Mouse (Mus musculus) forebrain, embryonic 15.5 days (tissue): ENCODE measurements around the gene Pxn. TPM values are rescaled to one million over a fixed set of nuclear protein-coding genes. Genes with fewer than 3 reads are reported as not detected.

Experiments used
- ATAC-seq: fragments of 200-750 bp; cut with Nextera tagmentation; replicated peaks from 2 replicates; pipeline ENCODE4 v1.8.0; 2017; ENCODE audit warnings: mild to moderate bottlenecking, moderate TSS enrichment, moderate library complexity
- H3K27ac ChIP-seq: fragments of 300-500 bp; sonication (generic); replicated peaks from 2 replicates; pipeline ENCODE4 v1.5.1; 2015; ENCODE audit warnings: mild to moderate bottlenecking, inconsistent platforms
- H3K27me3 ChIP-seq: fragments of 300-500 bp; sonication (generic); 2 replicates; pipeline ENCODE4 v1.6.1; 2015; ENCODE audit warnings: inconsistent platforms
- H3K36me3 ChIP-seq: fragments of 300-500 bp; sonication (generic); 2 replicates; pipeline ENCODE4 v1.6.1; 2015; ENCODE audit warnings: mild to moderate bottlenecking, inconsistent platforms
- H3K4me1 ChIP-seq: fragments of 300-500 bp; sonication (generic); 2 replicates; pipeline ENCODE4 v1.6.1; 2015; ENCODE audit warnings: inconsistent platforms
- H3K4me2 ChIP-seq: fragments of 300-500 bp; sonication (generic); replicated peaks from 2 replicates; pipeline ENCODE4 v1.6.1; 2015; ENCODE audit warnings: mild to moderate bottlenecking, inconsistent platforms
- H3K4me3 ChIP-seq: fragments of 300-500 bp; sonication (generic); 2 replicates; pipeline ENCODE4 v1.5.1; 2015; ENCODE audit warnings: mild to moderate bottlenecking, inconsistent platforms
- H3K9ac ChIP-seq: fragments of 300-500 bp; sonication (generic); replicated peaks from 2 replicates; pipeline ENCODE4 v1.6.1; 2015; ENCODE audit warnings: mild to moderate bottlenecking, inconsistent platforms
- H3K9me3 ChIP-seq: fragments of 300-500 bp; sonication (generic); 2 replicates; pipeline ENCODE4 v1.6.1; 2016; ENCODE audit warnings: inconsistent platforms
- WGBS: fragments of 180-500 bp; shearing (Covaris S2); methylation state at CpG from one replicate; pipeline ENCODE4 v1.1.7; 2015; ENCODE audit warnings: mixed read lengths; 5-methylcytosine and 5-hydroxymethylcytosine counted together
- polyA plus RNA-seq: library from polyadenylated mRNA; unstranded; fragments of >200 nt; fragmentation: Nextera tagmentation; extraction: Ambion mirVana; gene quantifications from 2 replicates; pipeline ENCODE4 v1.2.1, GENCODE M21; 2015

Gene Pxn
- polyA plus RNA-seq: 19.1 and 19.7 TPM in 2 replicates

- Histone ChIP-seq H3K27me3 (no peaks in the 10 kb centered on the region), H3K4me1 (peaks cover 35% of the 10 kb centered on the region), H3K9me3 (no peaks in the 10 kb centered on the region), H3K27ac (peak within 1 kb of the TSS; percentile 42; the same call in 1 of the 2 replicates), H3K4me2 (peak within 1 kb of the TSS; percentile 83), H3K4me3 (peak within 1 kb of the TSS; percentile 95), H3K9ac (peak within 1 kb of the TSS; percentile 89), H3K36me3 (no peaks in the 10 kb centered on the region)
- under 1% methylated on average over 62 of the region's 74 CpGs for WGBS
- peak; percentile 82 for ATAC-seq
Observed at GRCm38 (mm10) chr5:115506454-115507201, at the start of gene Pxn. TSS of gene Pxn (plus strand) at chr5:115506676.

- H3K27me3 ChIP-seq: no peaks in the 10 kb centered on the region
- no peak overlapping the region for H3K4me2 ChIP-seq
- no peak overlapping the region for H3K9ac ChIP-seq
- H3K27ac ChIP-seq: no peak overlapping the region
- WGBS: 74% methylated on average over 13 of the region's 13 CpGs
- no peaks in the 10 kb centered on the region for H3K4me1 ChIP-seq
- H3K4me3 ChIP-seq: no peak overlapping the region
- peaks cover 8% of the 10 kb centered on the region for H3K36me3 ChIP-seq
- ATAC-seq: no peak
- no peaks in the 10 kb centered on the region for H3K9me3 ChIP-seq
Observed at GRCm38 (mm10) chr5:115458918-115459317, 47.6 kb upstream of the Pxn start.

DNA sequence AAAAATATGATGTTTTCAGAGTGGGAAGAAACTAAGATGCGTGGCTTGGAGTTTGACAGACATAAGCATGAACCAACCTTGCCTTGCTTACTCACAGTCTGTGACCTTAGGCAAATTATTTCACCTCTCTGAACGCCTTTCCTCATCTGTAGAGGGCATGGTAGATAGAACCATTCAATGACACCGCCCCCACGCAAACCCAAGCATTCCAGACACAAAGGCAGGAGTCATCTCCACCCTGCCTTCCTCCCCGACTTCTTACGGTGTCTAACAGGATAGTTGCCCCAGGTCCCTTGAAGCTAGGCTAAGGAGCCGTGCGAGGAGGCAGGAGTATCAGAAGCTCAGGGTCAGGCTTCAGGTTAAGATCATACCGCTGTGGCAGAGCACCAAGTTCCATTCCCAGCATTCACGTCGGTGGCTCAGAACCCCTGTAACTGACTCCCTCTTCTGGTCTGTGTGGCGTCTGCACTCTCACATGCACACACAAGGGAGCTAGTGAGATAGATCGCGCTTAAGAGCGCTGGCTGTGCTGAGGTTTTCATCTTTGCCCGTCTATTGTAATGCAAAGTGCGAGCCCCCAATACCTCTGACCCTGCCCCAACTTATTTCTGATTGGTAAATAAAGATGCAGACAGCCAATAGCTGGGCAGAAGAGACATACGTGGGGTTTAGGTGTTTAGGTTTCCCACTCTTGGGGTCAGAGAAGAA is 41.9 kb upstream of the Pxn start:
- Histone ChIP-seq H3K27ac (no peak overlapping the region), H3K4me2 (no peak overlapping the region), H3K27me3 (no peaks in the 10 kb centered on the region), H3K4me1 (no peaks in the 10 kb centered on the region), H3K36me3 (no peaks in the 10 kb centered on the region), H3K4me3 (no peak overlapping the region), H3K9ac (no peak overlapping the region), H3K9me3 (no peaks in the 10 kb centered on the region)
- 80% methylated on average over 18 of the region's 18 CpGs for WGBS
- ATAC-seq: no peak

- Histone ChIP-seq H3K27me3 (no peaks in the 10 kb centered on the region), H3K36me3 (no peaks in the 10 kb centered on the region), H3K4me2 (no peak within 1 kb of the TSS), H3K27ac (no peak within 1 kb of the TSS), H3K4me3 (no peak within 1 kb of the TSS), H3K4me1 (no peaks in the 10 kb centered on the region), H3K9ac (no peak within 1 kb of the TSS), H3K9me3 (no peaks in the 10 kb centered on the region)
- WGBS: 51% methylated on average over 9 of the region's 9 CpGs
- no peak for ATAC-seq
Observed at GRCm38 (mm10) chr5:115465642-115466420, 40.6 kb upstream of the Pxn start, which contains the start of gene Pla2g1b. TSS of gene Pla2g1b (plus strand) at chr5:115466262.

DNA sequence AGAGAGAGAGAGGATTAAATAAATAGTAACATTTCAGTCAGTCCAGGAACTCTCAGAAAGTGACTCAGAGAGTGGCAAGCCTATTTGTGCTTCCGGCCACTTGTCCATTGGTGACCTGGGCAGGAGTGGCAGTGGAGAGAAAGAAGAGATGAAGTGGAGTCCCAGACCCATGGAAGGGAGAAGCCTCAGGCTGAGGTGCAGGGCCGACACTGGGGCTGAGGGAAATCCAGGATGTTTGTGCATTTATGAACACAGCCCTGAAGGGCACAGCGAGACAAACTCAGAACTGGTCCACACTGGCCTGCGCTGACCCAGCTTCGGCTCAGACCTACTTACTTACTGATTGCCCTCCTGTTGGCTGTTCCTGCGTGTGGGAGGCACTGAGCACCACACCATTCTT is 36.7 kb upstream of the Pxn start:
- Histone ChIP-seq H3K4me2 (no peak overlapping the region), H3K27ac (no peak overlapping the region), H3K9ac (no peak overlapping the region), H3K4me3 (no peak overlapping the region), H3K9me3 (no peaks in the 10 kb centered on the region), H3K27me3 (no peaks in the 10 kb centered on the region), H3K4me1 (peaks cover 2% of the 10 kb centered on the region; the same call in 1 of the 2 replicates), H3K36me3 (no peaks in the 10 kb centered on the region)
- no peak for ATAC-seq
- WGBS: 71% methylated on average over 6 of the region's 6 CpGs

DNA sequence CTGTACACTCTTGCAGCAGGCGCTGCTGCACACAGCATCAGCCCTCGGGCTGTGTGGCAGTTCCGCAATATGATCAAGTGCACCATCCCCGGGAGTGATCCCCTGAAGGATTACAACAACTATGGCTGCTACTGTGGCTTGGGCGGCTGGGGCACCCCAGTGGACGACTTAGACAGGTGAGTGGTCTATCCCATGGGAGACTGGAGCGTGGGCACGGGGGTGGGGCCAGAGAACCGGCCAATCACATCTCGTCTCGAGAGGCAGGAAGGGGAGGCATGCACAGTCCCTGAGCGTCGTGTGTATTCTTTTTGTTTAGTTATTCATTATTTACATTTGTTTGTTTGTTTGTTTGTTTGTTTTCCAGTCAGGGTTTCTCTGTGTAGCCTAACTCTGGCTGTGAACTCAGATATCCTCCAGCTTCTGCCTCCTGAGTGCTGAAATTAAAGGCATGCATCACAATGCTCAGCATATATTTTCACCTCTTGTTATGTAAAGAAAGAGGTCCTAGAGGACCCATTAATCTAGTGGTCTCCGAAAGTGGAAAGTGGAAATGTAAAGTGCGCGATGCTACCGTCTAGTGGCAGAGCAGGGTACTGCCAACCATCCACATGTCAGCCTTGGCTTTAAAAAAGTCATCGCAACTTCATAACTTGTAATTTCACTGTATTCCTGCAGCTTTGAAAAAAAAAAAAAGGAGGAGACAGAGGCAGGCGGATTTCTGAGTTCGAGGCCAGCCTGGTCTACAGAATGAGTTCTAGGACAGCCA is 35.5 kb upstream of the Pxn start:
- ATAC-seq: no peak
- Histone ChIP-seq H3K36me3 (no peaks in the 10 kb centered on the region), H3K27me3 (no peaks in the 10 kb centered on the region), H3K9ac (no peak overlapping the region), H3K4me3 (no peak overlapping the region), H3K4me2 (no peak overlapping the region), H3K9me3 (no peaks in the 10 kb centered on the region), H3K27ac (no peak overlapping the region), H3K4me1 (peaks cover 8% of the 10 kb centered on the region)
- 37% methylated on average over 20 of the region's 20 CpGs for WGBS

DNA sequence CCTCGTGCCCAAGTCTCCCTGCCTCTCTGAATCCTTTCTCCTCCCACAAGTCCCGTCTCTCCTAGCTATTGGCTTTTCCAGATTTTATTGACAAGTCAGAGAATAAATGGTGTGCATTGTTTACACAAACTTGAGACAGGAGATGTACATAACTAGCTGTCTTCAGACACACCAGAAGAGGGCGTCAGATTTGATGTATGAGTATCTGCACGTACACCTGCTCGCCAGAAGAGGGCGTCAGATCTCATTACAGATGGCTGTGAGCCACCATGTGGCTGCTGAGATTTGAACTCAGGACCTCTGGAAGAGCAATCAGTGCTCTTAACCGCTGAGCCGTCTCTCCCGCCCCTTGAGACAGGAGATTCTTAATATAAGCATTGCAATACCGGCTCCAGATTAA is 33.3 kb upstream of the Pxn start:
- H3K27me3 ChIP-seq: no peaks in the 10 kb centered on the region
- no peak for ATAC-seq
- no peak overlapping the region for H3K4me2 ChIP-seq

DNA sequence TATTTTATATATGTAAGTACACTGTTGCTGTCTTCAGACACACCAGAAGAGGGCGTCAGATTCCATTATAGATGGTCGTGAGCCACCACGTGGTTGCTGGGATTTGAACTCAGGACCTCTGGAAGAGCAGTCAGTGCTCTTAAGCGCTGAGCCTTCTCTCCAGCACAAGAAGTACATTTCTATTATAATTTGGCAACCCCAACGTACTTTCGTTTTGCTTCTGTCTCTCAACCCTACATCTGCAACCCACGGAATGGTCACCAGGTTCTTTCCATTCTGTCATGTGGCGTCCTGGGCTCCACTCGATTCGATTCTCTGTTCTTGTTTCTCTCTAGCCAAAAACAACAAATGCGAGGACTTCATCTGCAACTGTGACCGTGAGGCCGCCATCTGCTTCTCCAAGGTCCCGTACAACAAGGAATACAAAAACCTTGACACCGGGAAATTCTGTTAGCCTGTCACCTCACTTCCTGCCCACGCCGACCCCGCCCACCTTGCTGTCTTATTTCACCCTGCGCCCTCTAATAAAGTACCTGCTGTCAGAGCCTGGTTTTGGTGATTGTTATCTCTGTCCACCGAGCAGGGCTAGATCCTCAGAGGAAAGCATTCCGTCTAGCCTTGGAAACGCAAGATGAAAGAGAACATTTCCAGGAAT is 32.2 kb upstream of the Pxn start:
- Histone ChIP-seq H3K27ac (no peak overlapping the region), H3K4me2 (no peak overlapping the region), H3K9ac (no peak overlapping the region), H3K4me3 (no peak overlapping the region), H3K36me3 (peaks cover 7% of the 10 kb centered on the region; the same call in 1 of the 2 replicates), H3K4me1 (peaks cover 12% of the 10 kb centered on the region), H3K9me3 (no peaks in the 10 kb centered on the region), H3K27me3 (no peaks in the 10 kb centered on the region)
- ATAC-seq: no peak
- WGBS: 79% methylated on average over 22 of the region's 22 CpGs

More for the DNA sequence above, 33.3 kb upstream of the Pxn start:
- Histone ChIP-seq H3K4me3 (no peak overlapping the region), H3K27ac (no peak overlapping the region), H3K4me1 (peaks cover 12% of the 10 kb centered on the region), H3K9me3 (no peaks in the 10 kb centered on the region), H3K36me3 (peaks cover 7% of the 10 kb centered on the region; the same call in 1 of the 2 replicates), H3K9ac (no peak overlapping the region)
- WGBS: 73% methylated on average over 10 of the region's 10 CpGs

GRCm38 (mm10) chr5:115475337-115476106 is 31.0 kb upstream of the Pxn start:
- H3K27me3 ChIP-seq: no peaks in the 10 kb centered on the region
- peak overlapping the region; percentile 44 for H3K9ac ChIP-seq
- H3K4me2 ChIP-seq: peak overlapping the region; percentile 51
- ATAC-seq: peak; percentile 87
- peak overlapping the region; percentile 45 for H3K4me3 ChIP-seq
- 0 out of 2 replicates have a peak overlapping the region, but pooled peaks have one; percentile 20 for H3K27ac ChIP-seq
- H3K36me3 ChIP-seq: peaks cover 9% of the 10 kb centered on the region; the same call in 1 of the 2 replicates
- H3K4me1 ChIP-seq: peaks cover 19% of the 10 kb centered on the region
- no peaks in the 10 kb centered on the region for H3K9me3 ChIP-seq
- 6% methylated on average over 22 of the region's 22 CpGs for WGBS

DNA sequence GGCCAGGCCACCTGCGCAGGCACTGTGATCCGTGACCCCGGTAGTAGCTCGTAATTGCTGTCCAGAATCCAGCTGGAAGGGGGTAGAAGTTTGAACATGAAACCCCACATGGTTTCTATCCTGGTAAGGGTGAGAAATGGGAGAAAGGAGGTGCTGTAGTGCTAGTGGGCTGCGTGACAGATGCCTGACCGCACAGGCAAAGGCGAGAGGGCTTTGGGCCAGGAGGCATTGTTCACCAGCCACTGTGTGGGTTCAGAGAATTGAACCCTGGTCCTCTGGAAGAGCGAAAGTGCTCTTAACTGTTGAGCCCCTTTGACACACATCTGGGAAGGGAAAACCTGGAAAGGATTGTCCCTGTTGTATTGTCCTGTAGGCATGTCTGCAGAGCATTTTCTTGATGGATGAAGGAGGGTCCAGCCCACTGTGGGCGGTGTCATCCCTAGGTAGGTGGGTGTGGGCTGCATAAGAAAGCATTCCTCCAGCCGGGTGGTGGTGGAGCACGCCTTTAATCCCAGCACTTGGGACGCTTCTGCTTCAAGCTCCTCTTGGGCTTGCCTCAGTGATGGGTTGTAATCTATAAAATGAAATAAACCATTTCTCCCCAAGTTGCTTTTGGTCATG is 30.3 kb upstream of the Pxn start:
- Histone ChIP-seq H3K4me1 (peaks cover 17% of the 10 kb centered on the region), H3K4me2 (peak overlapping the region; percentile 51), H3K36me3 (peaks cover 9% of the 10 kb centered on the region; the same call in 1 of the 2 replicates), H3K9me3 (no peaks in the 10 kb centered on the region), H3K4me3 (peak overlapping the region; percentile 45), H3K27me3 (no peaks in the 10 kb centered on the region), H3K9ac (peak overlapping the region; percentile 44; the same call in 1 of the 2 replicates), H3K27ac (0 out of 2 replicates have a peak overlapping the region, but pooled peaks have one; percentile 4)
- ATAC-seq: peak; percentile 30
- 42% methylated on average over 12 of the region's 12 CpGs for WGBS
